Mouse (Mus musculus) C2C12 (cell line): Measurements from ENCODE around the gene Gm28038.

Source experiments
- CEBPB ChIP-seq: IDR thresholded peaks from one replicate; pipeline ENCODE4 v1.6.1; 2011; ENCODE audit warnings: low read depth, mild to moderate bottlenecking, control low read depth, moderate library complexity
- CTCF ChIP-seq: IDR thresholded peaks from one replicate; pipeline ENCODE4 v1.5.1; 2011; ENCODE audit not compliant: control insufficient read depth, insufficient read depth, insufficient read length
- FOSL1 ChIP-seq: IDR thresholded peaks from one replicate; pipeline ENCODE4 v1.8.0; 2011; ENCODE audit warnings: mild to moderate bottlenecking, low read length; ENCODE audit not compliant: poor library complexity, insufficient read depth, severe bottlenecking

DNA sequence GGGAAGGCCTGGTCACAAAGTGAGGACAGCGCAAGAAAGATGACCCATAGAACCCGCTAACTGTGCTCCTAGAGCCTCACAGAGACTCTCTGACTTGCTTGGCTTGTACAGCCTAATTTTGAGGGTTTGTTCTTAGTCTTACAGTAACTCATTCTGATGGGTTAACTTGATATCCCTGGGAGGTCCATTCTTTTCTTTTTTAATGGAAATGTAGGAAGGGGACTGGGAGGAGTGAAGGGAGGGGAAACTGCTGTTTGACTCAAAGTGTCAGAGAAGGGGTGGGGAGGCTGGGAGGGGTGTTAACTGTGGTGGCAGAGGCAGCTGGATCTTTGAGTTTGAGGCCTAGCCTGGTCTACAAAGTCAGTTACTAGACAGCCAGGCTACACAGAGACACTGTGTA is 54.5 kb downstream of the Gm28038 start:
- TF ChIP-seq CTCF (no peak), FOSL1 (no peak), CEBPB (no peak)
